Mouse (Mus musculus): ENCODE measurements around the gene Dnmt3a.

Gene Dnmt3a

DNA sequence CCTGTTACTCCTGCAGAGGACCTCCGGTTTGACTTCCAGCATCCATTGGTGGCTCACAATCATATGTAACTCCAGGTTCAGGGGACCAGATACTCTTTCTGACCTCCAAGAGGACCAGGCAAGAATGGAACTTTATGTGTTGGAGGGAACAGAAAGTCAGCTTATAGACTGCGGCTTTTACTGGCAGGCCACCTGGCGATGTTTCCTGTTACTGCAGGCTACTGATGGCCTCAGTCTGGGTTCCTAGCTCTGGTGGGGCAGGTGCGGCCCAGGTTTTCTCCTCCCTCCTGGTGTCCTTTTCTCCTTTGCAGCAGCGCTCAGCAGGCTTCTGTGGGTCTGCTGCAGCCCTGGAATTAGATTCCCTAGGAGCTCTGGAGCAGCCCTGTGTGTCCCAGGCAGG is 46.7 kb downstream of the Dnmt3a start:
- no peak for DNase-seq (ENCODE audit: low read depth, low spot score)

DNA sequence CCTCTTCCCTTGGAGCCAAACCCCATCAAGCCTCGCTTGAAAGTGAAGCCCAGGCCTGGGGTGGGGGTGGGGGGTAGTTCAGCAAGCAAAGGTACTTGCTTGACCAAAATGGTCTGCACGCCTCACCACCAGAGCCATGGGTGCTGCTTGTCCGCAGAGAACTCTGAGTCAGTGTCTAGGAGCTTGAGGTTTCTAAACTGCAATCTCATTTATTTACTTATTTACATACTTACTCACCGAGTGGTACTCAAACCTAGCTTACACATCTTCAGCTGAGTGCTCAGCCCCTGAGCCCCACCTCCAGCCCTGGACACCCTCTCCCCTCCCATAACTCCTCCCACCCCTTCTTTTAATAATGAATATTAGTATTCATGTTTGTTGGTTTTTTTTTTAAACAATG is 48.6 kb downstream of the Dnmt3a start:
- no peak for DNase-seq (ENCODE audit: low read depth, low spot score)

DNA sequence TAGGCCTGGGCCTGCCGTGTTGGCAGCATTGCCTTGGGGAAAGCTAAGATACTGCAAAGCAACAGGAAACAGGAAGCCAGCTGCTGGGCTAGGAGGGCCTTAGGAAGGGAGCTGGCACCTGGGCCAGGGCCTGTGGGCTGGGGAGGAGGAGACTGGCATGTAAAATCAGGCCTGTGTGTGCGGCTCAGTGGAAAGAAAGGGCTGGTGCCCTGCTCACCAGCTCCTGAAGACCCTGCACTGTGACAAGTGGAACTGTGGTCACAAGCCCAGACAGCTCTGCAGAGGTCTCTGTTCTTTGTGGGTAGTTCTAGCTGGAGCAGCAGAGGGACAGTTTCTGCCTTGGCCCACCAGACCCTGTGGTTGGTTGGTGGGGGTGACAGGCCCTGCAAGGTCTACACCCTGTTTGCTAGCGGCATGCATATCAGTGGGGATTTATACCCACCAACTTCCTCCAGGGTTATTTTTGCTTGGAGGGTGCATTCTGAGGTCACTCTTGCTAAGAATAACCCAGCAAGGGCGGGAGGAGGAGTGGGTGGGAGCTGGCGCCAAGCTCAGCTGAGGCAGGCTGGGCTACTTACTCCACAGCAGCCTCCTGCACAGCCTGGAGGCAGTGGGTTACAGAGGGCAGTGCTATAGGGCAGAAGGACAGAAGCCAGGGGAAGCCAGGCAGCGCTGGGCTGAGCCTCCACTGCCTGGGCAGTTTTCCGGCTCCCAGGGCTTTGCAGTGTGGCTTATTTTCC is 50.1 kb downstream of the Dnmt3a start:
- no peak for DNase-seq (ENCODE audit: low read depth, low spot score)

DNA sequence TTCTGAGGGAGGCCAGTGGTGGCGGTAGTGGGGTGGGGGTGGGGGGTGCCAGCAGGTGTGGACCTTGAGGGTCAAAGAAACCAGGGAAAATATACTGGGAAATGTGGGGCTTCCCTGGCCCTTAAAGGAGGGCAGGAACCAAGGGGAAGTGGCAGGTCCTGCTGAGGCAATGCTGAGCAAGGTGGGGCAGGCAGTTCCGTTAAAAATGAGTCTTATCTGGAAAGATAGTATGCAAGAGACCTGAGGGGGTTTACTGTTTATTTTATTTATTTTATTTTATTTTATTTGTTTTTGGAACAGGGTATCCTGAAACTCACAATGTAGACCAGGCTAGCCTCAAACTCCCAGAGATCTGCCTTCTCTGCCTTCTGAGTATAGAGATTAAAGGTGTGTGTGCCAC is 50.9 kb downstream of the Dnmt3a start:
- no peak for DNase-seq (ENCODE audit: low read depth, low spot score)

DNA sequence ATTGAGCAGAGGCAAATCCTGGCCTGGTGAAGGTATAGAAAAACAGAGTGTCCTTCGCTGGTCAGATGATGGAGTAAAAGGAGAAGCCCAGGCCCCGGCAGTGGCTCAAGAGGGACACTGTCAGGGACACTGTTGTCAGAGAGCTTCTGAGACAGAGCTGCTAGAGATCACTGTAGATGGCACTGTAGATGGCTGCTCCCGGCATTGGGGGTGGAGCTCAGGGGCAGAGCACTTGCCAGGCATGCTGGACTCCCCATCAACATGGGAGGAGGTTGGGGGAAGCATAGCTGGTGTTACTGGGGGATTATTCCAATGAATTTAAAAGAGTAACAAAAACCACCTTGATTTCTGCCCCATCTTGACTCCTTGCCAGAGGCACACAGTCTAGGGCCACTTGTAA is 51.4 kb downstream of the Dnmt3a start:
- DNase-seq (ENCODE audit: low read depth, low spot score): no peak

DNA sequence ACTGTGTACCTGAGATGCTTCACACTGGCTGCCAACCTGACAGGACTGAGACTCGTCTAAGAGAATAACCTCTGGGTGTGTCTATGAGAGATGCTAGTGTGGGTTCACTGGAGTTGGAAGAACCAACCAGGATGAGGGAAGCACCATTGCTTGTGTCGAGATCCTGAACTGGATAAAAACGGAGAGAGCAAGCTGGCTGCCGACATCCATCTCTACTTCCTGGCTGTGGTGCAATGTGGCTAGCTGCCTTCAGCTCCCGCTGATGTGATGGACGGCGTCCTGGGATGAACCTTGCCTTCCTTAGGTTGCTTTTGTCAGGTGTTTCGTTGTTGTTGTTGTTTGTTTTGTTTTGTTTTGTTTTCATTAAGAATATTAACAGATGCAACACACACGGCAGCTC is 52.0 kb downstream of the Dnmt3a start:
- no peak for DNase-seq (ENCODE audit: low read depth, low spot score)

DNA sequence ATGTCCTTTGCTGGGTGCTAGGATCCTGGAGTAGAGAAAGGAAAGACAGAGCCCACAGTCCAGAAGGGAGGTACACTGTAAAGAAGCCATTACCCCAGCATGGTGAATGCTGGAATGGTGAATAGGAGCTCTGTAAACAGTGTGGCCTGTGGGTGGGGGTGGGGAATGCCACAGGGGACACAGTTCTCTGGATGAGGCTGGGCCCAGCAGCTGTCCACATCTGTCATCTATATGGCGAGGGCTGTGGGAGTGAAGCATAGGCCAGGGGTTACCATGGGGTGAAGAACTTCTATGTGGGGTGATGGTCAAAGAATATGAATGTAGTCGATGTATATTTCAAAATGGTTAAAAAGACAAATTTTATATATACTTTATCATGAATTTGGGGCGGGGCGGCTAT is 52.9 kb downstream of the Dnmt3a start:
- no peak for DNase-seq (ENCODE audit: low read depth, low spot score)

DNA sequence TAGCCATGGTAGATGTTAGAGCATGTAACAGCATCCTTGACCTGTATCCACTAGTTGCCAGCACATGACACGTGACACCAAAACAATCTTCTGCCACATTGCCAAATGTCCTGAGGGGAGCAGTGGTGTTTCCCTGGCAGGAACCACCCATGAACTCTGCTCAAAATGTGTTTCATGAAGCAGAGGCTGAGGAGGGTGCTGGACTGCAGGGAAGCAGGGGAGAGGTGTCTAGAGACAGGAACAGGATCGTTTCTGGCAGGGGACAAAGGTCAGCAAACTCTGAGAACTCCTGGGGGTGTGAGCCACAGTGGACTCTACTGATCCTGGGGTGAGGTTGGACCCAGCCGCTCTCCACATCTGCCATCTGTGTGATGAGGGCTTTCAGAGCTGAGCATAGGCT is 53.7 kb downstream of the Dnmt3a start:
- DNase-seq (ENCODE audit: low read depth, low spot score): no peak

DNA sequence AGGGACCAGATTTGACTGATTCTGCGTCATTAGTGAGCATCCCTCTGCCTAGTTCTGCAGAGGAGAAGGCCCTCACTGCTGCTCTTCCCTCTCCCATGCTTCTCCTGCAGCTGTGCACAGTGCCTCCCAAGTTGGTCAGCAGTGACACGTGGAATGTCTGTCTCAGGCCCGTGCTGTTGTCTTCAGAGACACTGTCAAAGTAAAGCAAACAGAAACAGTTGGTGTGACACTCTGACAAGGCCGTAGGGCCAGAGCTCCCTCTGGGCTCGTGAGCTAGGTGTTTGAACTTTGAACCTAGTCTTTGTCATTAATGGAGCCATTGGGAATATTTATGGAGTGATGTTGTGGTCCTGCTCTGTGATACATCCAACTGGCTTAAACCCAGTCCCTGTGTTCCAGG is 54.2 kb downstream of the Dnmt3a start:
- DNase-seq (ENCODE audit: low read depth, low spot score): no peak

DNA sequence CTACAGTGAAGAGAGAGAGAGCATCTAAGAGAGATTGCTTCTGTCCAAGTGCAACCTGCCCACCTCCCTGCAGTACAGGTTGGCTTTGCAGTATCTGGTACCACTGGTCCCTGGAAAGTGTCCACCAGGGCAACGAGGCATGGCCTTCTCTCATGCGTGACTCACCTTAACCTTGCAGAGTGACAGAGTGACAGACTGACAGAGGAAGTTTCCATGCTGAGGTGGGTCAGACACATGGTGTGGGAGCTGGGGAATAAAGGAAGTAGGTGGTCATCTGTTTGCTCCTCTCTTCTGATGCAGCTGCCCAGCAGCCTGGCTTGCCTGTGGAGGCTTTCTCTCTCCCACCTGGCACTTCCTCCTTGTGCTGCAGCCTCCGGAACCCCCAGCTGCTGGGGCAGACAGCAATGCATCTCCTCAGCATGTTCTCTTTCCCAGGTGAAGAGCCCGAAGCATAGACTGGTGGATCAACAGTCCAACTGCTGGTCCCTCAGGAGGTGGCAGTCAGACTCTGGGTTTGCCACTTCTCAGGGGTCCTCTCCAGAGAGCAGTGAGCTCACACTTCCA is 55.9 kb downstream of the Dnmt3a start:
- DNase-seq (ENCODE audit: low read depth, low spot score): no peak

DNA sequence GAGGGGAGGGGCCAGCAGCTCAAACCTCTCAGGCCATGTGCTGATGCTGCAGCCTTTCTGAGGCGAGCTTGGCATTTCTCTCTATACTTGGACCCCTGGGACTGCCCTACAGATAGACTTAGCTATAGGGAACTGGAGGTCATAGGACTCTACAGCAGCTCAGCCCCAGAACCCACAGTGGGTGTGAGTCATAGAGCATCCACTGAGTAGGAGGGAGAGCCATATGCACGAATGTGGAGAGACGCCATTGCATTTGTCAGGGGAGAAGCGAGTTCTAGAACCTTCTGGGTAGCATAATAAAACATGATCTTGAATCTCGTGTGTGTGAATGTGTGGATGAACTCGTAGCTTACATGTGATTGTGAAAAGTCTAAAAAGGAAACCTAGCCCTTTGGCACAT is 56.4 kb downstream of the Dnmt3a start:
- no peak for DNase-seq (ENCODE audit: low read depth, low spot score)

DNA sequence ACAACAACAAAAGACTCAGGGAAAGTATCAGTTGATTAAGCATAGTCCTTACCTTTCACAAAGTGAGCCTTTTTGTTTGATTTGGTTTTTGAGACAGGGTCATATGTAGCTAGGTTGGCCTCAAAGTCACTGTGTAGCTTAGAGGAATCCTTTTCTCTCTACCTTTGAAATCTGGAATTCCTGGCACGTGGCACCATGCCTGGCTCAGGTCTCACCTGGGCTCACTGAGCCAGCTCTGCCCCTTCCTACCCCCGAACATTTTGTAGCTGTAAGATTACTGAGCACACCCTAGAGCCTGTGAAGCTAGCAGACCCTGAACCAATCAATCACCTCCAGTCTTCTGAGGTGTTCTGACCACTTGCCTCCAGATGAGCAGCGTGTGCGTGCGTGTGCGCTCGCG is 58.4 kb downstream of the Dnmt3a start:
- DNase-seq (ENCODE audit: low read depth, low spot score): no peak

DNA sequence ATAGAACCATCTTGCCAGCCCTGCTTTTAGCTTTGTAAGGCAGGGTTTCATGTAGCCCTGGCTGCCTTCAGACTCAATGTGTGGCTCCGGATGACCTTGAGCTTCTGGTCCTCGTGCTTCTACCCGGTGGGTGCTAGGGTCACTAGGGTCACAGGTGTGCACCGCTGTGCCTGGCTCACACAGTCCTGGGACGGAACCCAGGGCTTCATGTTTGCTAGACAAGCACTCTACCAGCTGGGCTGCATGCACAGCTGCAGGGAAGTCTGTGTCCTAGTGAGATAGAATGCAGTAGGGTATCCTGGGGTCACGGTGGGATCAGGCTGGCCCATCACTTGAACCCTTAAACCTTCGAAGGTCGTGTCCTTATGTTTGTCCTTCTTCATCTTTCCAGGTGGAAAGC is 59.8 kb downstream of the Dnmt3a start:
- DNase-seq (ENCODE audit: low read depth, low spot score): no peak

DNA sequence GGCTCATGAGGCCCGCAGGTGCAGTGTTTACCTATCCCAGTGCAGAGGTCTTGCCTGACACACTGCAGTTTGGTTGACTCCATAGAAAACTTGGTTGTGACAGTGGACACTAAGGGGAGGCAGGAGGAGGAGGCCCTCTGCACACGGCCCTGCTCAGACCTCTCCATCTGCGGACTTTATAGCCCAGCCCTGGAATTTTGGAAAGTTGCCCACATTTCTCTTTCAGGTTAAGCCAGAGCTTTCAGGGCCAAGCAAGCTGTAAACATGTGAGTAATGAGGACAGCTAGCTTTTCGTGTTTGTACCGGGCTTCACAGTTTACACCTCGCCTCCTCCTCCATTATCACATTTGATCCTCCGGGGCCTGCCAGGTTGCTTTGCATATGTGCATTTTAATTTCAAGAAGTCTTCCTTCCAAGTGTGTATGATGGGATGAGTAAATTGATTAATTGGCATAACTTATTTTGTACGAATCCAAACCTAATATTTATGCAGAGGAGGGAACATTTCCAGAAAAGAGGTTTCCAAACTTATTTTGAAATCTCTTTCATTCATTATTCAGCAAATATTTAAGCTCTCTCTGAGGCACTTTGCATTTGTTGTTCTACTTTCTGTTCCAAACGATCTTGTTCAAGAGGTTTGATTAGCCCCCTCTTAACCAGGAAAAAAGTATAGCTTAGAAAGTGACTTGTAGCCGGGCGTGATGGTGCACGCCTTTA is 61.0 kb downstream of the Dnmt3a start:
- DNase-seq (ENCODE audit: low read depth, low spot score): no peak

DNA sequence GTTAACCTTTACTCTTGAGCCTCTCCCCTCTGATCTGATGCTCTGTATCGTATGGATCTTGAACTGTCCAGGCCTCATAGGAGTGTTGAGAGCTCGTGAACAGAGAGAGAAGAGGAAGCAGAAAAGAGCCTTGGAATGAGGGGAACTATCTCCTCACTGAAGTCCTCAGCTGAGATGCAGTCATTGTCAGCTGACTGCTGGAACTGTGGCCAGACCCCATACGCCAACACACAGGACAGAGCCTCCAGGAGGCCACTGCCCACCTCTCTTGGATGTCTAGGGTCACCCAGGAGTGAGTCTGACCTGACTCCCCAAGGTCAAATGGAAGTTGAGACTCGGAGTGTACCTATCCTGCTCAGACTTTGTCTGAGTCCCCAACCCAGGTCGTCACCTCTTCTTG is 62.3 kb downstream of the Dnmt3a start:
- no peak for DNase-seq (ENCODE audit: low read depth, low spot score)

DNA sequence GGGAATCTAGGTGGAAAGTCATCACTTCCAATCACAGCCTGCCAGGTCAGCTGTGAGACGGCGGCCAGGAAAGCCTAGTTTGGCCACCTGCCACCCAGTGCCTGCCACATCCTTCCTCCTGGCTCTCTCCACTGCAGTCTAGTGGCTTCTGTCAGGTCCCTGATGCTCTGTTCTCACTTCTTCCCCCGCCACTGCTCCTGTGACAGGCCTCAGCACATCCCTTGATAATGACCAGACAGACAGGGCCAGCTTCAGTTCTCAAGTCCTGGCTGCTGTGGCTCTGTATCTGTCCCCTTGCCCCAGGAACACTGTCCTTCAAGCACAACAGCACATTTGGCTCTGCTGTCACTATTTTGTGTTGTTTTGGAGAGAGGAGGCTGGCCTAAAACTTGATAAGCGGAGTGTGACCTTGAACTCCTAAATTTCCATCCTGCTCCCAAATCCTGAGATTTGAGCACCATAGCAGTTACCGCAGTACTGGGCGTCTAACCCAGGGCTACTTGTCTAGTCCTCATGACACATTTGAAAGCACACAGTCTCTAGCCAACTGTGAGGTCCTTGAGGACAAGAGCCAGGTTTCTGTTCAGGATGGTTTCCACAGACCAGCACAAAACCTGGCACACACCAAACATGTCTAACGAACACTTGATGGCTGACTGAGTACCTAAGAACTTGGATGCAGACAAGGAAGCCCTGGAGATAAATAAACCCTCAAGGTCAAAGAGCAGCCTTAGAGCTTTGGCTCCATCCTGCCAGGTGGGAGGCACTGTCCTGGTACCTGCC is 63.1 kb downstream of the Dnmt3a start:
- DNase-seq (ENCODE audit: low read depth, low spot score): no peak

DNA sequence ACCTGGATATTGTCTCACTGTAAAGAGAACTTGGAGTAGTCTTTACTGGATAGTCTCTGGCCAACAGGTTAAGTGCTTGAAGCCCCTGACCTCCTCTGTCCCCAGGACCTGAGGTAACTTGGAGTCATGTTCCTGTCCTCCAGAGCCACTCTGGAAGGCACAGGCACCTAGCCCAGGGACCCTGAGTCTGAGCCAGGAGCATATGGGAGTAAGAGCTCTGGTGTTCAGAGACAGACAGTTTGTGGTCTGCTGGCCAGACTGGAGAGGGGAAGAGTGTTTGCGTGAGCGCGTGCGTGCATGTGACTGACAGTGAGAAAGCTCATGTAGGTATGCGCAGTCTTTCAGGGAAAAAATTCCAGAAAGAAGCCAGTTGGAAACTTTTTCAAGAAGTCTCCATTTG is 64.2 kb downstream of the Dnmt3a start:
- DNase-seq (ENCODE audit: low read depth, low spot score): no peak

DNA sequence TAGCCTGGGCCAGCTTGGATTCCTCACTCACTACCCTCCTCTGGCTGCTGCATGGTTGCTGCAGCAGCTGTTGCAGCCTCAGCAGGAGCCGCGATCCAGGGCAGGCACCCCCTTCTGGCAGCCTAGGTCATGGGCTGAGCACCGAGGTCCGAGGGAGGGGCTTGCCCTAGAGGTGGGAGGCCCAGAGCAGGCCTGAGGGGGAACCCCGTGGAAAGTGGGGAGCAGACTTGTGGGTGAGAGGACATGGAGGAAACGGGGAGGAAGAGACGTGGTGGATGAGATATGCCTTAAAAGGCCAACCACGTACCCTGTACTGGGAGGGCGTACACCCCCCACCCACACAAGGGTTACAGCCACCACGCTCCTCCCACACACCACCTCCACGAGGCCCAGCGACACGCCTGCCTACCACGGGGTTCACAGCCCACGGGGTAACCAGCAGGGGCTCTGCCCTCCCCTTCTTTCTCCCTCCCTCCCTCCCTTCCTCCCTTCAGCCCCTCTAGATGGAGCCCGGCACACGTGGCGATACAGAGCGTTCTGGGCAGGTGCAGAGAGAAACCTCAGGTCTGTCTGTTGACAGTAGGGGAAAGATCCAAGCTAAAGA is 65.2 kb downstream of the Dnmt3a start:
- DNase-seq (ENCODE audit: low read depth, low spot score): peak; percentile 45

DNA sequence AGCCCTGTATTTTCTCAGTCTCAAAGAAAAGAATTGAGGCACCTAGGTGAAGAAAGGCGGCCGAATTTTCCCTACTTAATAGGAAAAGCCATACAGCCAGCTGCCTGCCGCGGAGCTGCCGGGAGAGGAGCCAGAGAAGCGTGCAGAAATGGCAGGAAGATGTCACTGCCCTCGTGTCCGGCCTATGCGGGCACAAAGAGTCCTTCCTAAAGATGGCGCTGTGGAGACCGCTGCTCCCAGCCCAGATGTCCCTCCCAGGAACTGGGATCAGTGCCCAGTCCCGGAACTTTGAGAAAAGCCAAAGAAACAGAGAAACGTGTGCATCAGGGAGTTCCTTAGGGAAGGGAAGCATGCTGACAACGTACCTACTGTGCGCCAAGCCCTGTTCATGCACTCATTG is 65.8 kb downstream of the Dnmt3a start:
- DNase-seq (ENCODE audit: low read depth, low spot score): peak; percentile 62

DNA sequence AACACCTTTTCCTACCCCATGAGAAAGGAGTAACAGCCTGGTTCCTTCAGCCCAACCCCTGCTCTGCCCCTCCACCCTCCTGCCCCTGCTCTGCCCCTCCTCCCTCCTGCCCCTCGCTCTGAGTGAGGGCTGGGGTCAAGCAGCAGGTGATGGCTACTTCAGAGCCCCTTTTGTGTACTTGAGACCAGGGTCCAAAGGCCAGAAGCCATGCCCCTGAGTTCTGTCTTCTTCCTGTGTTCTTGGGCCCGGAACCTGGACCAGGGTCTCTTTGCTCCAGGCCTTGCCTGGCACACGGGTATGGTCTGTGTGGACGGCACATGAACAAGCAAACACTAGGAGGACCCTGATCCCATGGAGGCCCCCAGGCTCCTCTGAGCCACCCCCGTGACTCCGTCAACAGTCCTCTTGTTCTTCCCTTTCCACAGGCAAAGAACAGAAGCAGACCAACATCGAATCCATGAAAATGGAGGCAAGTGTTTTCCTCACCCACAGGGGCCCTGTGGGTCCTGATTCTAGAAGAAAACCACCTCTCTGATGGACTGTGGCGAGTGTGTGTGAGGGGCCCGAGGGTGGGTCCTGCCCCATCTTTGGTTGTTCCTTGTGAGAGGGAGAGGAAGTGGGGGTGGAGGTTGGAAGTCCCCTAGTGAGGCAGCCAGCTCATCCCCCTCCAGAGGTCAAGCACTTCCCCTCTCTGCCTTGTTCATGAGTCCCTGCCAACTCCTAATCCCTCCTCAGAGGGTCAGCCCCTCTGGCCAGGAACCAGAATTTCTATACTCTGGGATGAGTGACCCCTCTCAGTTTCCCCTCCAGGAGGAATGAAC is 66.8 kb downstream of the Dnmt3a start:
- DNase-seq (ENCODE audit: low read depth, low spot score): no peak

DNA sequence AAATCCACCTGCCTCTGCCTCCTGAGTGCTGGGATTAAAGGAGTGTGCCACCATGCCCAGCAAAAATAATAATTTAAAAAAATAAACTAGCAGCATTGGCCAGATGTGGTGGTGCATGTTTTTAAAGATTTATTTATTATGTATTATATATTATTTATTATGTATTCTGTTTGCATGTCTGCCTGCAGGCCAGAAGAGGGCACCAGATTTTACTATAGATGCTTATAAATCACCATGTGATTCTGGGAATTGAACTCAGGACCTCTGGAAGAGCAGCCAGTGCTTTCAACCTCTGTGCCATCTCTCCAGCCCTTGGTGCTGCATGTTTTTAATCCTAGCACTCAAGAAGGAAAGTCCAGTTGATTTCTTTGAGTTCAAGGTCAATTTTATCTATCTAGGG is 69.7 kb downstream of the Dnmt3a start:
- no peak for DNase-seq (ENCODE audit: low read depth, low spot score)
